Mouse (Mus musculus): ENCODE results near the gene Washc3. TPM values are rescaled to one million over a fixed set of nuclear protein-coding genes. Genes with fewer than 3 reads are reported as not detected.

Gene Washc3
- polyA plus RNA-seq, 1 experiment = 41.2 TPM

DNA sequence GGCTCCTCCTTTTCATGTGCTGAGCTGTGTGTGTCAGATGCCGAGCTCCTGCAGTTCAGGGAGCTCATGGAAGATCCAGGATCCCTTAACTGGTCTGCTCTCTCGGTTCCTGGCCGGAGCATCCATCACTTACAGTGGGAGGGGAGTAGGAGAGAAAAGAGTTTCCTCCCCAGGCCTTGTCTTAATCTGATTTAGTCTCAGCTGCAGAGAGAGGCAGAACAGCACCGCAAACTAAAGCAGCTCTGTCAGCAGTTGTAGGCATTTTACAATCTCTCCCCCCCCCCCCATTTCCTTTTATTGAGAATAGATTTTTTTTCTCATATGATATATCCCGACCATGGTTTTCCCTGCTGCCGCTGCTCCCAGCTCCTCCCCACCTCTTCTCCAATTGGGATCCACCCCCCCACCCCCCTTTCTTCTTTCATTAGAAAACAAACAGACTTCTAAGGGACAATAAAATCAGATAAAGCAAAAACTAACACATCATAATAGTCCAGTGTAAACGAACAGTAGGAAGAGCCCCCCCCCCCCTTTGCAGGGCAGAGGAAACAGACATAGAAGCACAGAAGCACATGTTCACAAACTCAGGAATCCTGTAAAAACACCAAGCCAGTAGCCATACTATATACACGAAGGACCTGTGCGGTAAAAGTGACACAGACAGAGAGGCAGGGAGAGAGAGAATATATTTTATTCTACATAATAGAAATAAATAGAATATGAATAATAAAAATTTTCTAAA is 51.4 kb downstream of the Washc3 start:
- no peaks in the 10 kb centered on the region for H3K79me3 ChIP-seq (ENCODE audit: low read depth)
- H3K4me3 ChIP-seq (ENCODE audit: insufficient read depth, poor library complexity, severe bottlenecking) = no peak overlapping the region
- no peaks in the 10 kb centered on the region for H3K27me3 ChIP-seq (ENCODE audit: control insufficient read depth, insufficient read depth, insufficient read length)
- no peak overlapping the region for H3ac ChIP-seq (ENCODE audit: control insufficient read depth, insufficient read length, low read depth)
- TF ChIP-seq MYOG (IDR thresholded peaks at IDR 0.05; ENCODE audit: control insufficient read depth, extremely low read depth, insufficient read length) (no peak), MYOD1 (IDR thresholded peaks at IDR 0.05; ENCODE audit: control insufficient read depth, insufficient read length, low read depth) (no peak)
- H3K79me2 ChIP-seq (ENCODE audit: control insufficient read depth, insufficient read depth) = no peaks in the 10 kb centered on the region
- H3K36me3 ChIP-seq (ENCODE audit: control insufficient read depth, insufficient read depth) = no peaks in the 10 kb centered on the region

DNA sequence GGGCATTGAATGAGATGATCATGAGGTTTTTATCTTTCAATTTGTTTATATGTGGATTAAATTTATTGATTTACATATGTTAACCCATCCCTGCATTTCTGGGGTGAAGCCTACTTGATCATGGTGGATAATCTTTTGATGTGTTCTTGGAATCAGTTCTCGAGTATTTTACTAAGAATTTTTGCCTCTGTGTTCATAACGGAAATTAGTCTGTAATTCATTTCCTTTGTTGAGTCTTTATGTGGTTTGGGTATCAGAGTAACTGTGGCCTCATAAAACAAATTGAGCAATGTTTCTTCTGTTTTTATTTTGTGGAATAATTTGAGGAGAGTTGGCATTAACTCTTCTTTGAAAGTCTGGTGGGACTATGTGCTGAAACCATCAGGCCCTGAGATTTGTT is 54.7 kb downstream of the Washc3 start:
- H3ac ChIP-seq (ENCODE audit: control insufficient read depth, insufficient read length, low read depth) = no peak overlapping the region
- TF ChIP-seq CEBPB (IDR thresholded peaks at IDR 0.05; ENCODE audit: low read depth) (no peak), MYOG (IDR thresholded peaks at IDR 0.05; ENCODE audit: control insufficient read depth, extremely low read depth, insufficient read length) (no peak), USF1 (IDR thresholded peaks at IDR 0.05; ENCODE audit: low read depth) (no peak), MAX (IDR thresholded peaks at IDR 0.05) (no peak), CTCF (IDR thresholded peaks at IDR 0.05; ENCODE audit: control insufficient read depth, insufficient read depth, insufficient read length) (no peak), MYOD1 (IDR thresholded peaks at IDR 0.05; ENCODE audit: control insufficient read depth, insufficient read length, low read depth) (no peak), FOSL1 (IDR thresholded peaks at IDR 0.05; ENCODE audit: insufficient read depth, low read length, poor library complexity, severe bottlenecking) (no peak)
- H3K27me3 ChIP-seq (ENCODE audit: control insufficient read depth, insufficient read depth, insufficient read length) = no peaks in the 10 kb centered on the region
- H3K36me3 ChIP-seq (ENCODE audit: control insufficient read depth, insufficient read depth) = no peaks in the 10 kb centered on the region
- H3K79me2 ChIP-seq (ENCODE audit: control insufficient read depth, insufficient read depth) = no peaks in the 10 kb centered on the region
- H3K4me3 ChIP-seq (ENCODE audit: insufficient read depth, poor library complexity, severe bottlenecking) = no peak overlapping the region
- no peaks in the 10 kb centered on the region for H3K79me3 ChIP-seq (ENCODE audit: low read depth)

GRCm38 (mm10) chr10:88260309-88260708 is 59.4 kb downstream of the Washc3 start:
- Histone ChIP-seq H3ac (ENCODE audit: control insufficient read depth, insufficient read length, low read depth) (no peak overlapping the region), H3K79me3 (ENCODE audit: low read depth) (no peaks in the 10 kb centered on the region), H3K27me3 (ENCODE audit: control insufficient read depth, insufficient read depth, insufficient read length) (no peaks in the 10 kb centered on the region), H3K36me3 (ENCODE audit: control insufficient read depth, insufficient read depth) (no peaks in the 10 kb centered on the region), H3K79me2 (ENCODE audit: control insufficient read depth, insufficient read depth) (no peaks in the 10 kb centered on the region), H3K4me3 (ENCODE audit: insufficient read depth, poor library complexity, severe bottlenecking) (no peak overlapping the region)
- no peak for TF ChIP-seq FOSL1 (IDR thresholded peaks at IDR 0.05; ENCODE audit: insufficient read depth, low read length, poor library complexity, severe bottlenecking)
- TF ChIP-seq MYOG (IDR thresholded peaks at IDR 0.05; ENCODE audit: control insufficient read depth, extremely low read depth, insufficient read length) = no peak
- no peak for TF ChIP-seq MAX (IDR thresholded peaks at IDR 0.05)
- no peak for TF ChIP-seq USF1 (IDR thresholded peaks at IDR 0.05; ENCODE audit: low read depth)
- TF ChIP-seq MYOD1 (IDR thresholded peaks at IDR 0.05; ENCODE audit: control insufficient read depth, insufficient read length, low read depth) = no peak
- TF ChIP-seq CEBPB (IDR thresholded peaks at IDR 0.05; ENCODE audit: low read depth) = no peak
- no peak for TF ChIP-seq CTCF (IDR thresholded peaks at IDR 0.05; ENCODE audit: control insufficient read depth, insufficient read depth, insufficient read length)

DNA sequence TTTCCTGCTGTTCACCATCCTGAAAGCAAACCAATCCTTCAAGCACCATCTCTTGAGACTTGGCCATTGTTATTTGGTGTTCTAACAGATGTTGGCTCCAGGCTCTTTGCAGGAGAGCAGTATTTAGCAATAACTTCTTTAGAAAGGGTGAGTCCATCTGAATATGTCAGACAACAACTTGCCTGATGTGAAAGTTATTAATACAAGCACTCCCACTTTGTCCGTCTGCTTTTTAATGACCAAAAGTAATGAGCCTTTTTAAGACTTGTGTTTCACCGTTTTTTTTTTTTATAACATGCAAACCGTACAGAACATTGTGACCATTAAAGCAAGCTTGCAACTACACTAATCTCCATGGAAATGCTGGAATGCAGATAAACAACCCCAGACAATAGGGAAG is 60.3 kb downstream of the Washc3 start:
- H3K79me2 ChIP-seq (ENCODE audit: control insufficient read depth, insufficient read depth) = no peaks in the 10 kb centered on the region
- no peak overlapping the region for H3ac ChIP-seq (ENCODE audit: control insufficient read depth, insufficient read length, low read depth)
- no peaks in the 10 kb centered on the region for H3K36me3 ChIP-seq (ENCODE audit: control insufficient read depth, insufficient read depth)
- H3K4me3 ChIP-seq (ENCODE audit: insufficient read depth, poor library complexity, severe bottlenecking) = no peak overlapping the region
- H3K27me3 ChIP-seq (ENCODE audit: control insufficient read depth, insufficient read depth, insufficient read length) = no peaks in the 10 kb centered on the region
- no peaks in the 10 kb centered on the region for H3K79me3 ChIP-seq (ENCODE audit: low read depth)
- TF ChIP-seq MAX (IDR thresholded peaks at IDR 0.05) = no peak
- no peak for TF ChIP-seq FOSL1 (IDR thresholded peaks at IDR 0.05; ENCODE audit: insufficient read depth, low read length, poor library complexity, severe bottlenecking)
- TF ChIP-seq USF1 (IDR thresholded peaks at IDR 0.05; ENCODE audit: low read depth) = no peak
- TF ChIP-seq MYOG (IDR thresholded peaks at IDR 0.05; ENCODE audit: control insufficient read depth, extremely low read depth, insufficient read length) = no peak
- no peak for TF ChIP-seq MYOD1 (IDR thresholded peaks at IDR 0.05; ENCODE audit: control insufficient read depth, insufficient read length, low read depth)
- no peak for TF ChIP-seq CEBPB (IDR thresholded peaks at IDR 0.05; ENCODE audit: low read depth)
- TF ChIP-seq CTCF (IDR thresholded peaks at IDR 0.05; ENCODE audit: control insufficient read depth, insufficient read depth, insufficient read length) = no peak

GRCm38 (mm10) chr10:88263383-88263782 is 62.5 kb downstream of the Washc3 start:
- no peaks in the 10 kb centered on the region for H3K79me3 ChIP-seq (ENCODE audit: low read depth)
- H3ac ChIP-seq (ENCODE audit: control insufficient read depth, insufficient read length, low read depth) = no peak overlapping the region
- H3K27me3 ChIP-seq (ENCODE audit: control insufficient read depth, insufficient read depth, insufficient read length) = no peaks in the 10 kb centered on the region
- no peaks in the 10 kb centered on the region for H3K79me2 ChIP-seq (ENCODE audit: control insufficient read depth, insufficient read depth)
- H3K36me3 ChIP-seq (ENCODE audit: control insufficient read depth, insufficient read depth) = no peaks in the 10 kb centered on the region
- no peak overlapping the region for H3K4me3 ChIP-seq (ENCODE audit: insufficient read depth, poor library complexity, severe bottlenecking)
- TF ChIP-seq USF1 (IDR thresholded peaks at IDR 0.05; ENCODE audit: low read depth) (no peak), MYOD1 (IDR thresholded peaks at IDR 0.05; ENCODE audit: control insufficient read depth, insufficient read length, low read depth) (no peak), FOSL1 (IDR thresholded peaks at IDR 0.05; ENCODE audit: insufficient read depth, low read length, poor library complexity, severe bottlenecking) (no peak), MAX (IDR thresholded peaks at IDR 0.05) (no peak), MYOG (IDR thresholded peaks at IDR 0.05; ENCODE audit: control insufficient read depth, extremely low read depth, insufficient read length) (no peak), CTCF (IDR thresholded peaks at IDR 0.05; ENCODE audit: control insufficient read depth, insufficient read depth, insufficient read length) (no peak), CEBPB (IDR thresholded peaks at IDR 0.05; ENCODE audit: low read depth) (no peak)

DNA sequence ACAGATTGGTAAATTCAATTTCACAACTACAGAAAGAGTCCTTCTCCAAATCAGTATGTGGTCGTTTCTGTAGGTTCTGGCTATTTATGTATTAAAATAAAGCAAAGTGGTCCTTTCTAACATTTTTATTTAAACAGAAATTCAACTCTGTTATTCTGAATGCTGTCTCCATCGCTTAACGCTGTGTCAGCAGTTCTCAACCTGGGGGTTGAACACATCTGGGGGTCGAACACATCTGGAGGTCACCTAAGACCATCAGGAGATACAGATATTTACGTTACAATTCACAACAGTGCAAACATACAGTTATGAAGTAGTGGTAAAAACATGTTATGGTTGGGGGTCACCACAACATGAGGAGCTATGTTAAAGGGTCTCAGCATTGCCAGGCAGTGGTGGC is 73.2 kb downstream of the Washc3 start:
- no peaks in the 10 kb centered on the region for H3K36me3 ChIP-seq (ENCODE audit: control insufficient read depth, insufficient read depth)
- no peaks in the 10 kb centered on the region for H3K79me2 ChIP-seq (ENCODE audit: control insufficient read depth, insufficient read depth)
- no peak overlapping the region for H3K4me3 ChIP-seq (ENCODE audit: insufficient read depth, poor library complexity, severe bottlenecking)
- H3K79me3 ChIP-seq (ENCODE audit: low read depth) = no peaks in the 10 kb centered on the region
- H3ac ChIP-seq (ENCODE audit: control insufficient read depth, insufficient read length, low read depth) = no peak overlapping the region
- no peaks in the 10 kb centered on the region for H3K27me3 ChIP-seq (ENCODE audit: control insufficient read depth, insufficient read depth, insufficient read length)
- TF ChIP-seq USF1 (IDR thresholded peaks at IDR 0.05; ENCODE audit: low read depth) (no peak), MAX (IDR thresholded peaks at IDR 0.05) (no peak), MYOD1 (IDR thresholded peaks at IDR 0.05; ENCODE audit: control insufficient read depth, insufficient read length, low read depth) (no peak), MYOG (IDR thresholded peaks at IDR 0.05; ENCODE audit: control insufficient read depth, extremely low read depth, insufficient read length) (no peak), FOSL1 (IDR thresholded peaks at IDR 0.05; ENCODE audit: insufficient read depth, low read length, poor library complexity, severe bottlenecking) (no peak), CTCF (IDR thresholded peaks at IDR 0.05; ENCODE audit: control insufficient read depth, insufficient read depth, insufficient read length) (no peak), CEBPB (IDR thresholded peaks at IDR 0.05; ENCODE audit: low read depth) (no peak)

Data from C2C12 (cell line).